Mouse (Mus musculus) lung, postnatal 36 days (tissue): ENCODE data around the gene Lexm.

Experiments
- DNase-seq: peaks from one replicate; pipeline ENCODE4 v3.0.0; 2022; ENCODE audit warnings: mixed read lengths

The Lexm gene

DNA sequence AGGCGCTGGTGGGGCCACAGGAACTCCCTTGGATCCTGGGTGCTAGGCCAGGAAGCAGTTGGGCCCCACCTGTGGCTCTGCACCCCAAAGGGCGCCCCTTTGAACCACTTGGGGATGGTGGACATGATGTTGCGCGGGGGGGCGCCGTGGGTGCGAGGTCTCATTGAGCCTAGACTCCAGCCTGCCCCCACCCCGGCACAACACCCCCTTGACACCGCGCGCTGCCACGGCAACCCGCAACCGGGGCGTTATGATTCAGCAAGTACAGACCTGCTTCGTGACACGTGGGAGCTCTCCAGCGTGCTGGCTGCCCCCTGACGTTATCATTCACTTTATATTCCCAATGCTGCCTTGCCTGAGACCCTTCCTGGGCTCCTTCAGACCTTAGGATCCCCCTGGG, at the start of gene Lexm:
Gene Lexm (minus strand): TSS at position 186 of the 400 bp plus-strand sequence.
- DNase-seq: no peak

DNA sequence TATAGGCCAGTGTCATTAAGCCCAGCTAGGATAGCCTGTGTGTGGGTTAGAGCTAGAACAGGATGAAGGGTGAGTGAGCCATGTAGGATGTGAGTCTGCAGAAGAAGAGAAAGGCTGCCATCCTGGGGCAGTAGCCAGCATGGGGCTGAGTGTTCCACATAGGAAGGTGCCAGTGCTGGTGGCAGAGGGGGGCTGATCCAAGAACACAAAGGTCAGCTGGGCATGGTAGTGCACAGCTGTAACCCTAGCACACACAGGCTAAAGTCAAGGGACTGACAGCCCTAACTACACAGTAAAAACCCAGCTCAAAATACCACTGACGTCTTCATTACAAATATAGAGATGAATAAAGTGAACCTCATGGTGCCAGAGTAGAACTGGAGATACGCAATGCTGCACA, 49.5 kb upstream of the Lexm start:
- DNase-seq: no peak

DNA sequence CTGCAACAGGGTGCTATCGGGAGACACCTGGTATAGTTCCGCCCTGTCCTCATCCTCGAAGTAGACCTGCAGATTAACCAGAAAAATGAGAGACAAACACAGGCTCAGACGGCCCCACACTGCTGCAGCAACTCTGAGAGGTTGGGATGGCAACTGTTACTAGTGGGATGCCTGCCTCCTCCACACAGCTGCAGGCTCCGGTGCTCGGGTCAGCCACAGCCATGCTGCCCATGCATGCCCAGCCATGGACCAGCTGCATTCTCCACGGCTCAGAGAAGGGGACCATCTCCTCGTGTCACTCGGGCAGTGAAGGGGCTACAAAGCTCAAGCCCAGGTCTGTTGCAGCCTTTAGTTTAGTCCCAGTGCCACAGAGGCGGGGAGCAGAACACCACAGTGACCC, 48.6 kb upstream of the Lexm start:
- no peak for DNase-seq

DNA sequence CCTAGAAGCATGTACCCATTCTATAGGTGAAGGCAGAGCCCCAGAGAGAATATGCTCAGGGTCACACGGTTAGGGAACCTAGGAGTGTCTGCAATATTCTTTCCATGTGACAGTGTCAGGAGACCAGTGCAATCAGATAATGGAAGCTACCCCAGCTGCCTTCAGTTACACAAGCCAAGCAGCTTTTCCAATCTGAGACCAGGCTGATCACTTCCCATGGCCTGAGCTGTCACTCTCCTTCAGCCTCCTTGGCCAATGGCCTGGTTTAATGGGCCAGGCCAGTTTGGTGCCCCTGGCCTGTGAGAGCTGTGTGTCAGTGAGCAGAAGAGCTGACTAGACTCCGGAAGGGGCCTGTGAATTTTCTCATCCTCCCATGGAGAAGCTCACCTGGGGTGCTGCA, 48.2 kb upstream of the Lexm start:
- no peak for DNase-seq

DNA sequence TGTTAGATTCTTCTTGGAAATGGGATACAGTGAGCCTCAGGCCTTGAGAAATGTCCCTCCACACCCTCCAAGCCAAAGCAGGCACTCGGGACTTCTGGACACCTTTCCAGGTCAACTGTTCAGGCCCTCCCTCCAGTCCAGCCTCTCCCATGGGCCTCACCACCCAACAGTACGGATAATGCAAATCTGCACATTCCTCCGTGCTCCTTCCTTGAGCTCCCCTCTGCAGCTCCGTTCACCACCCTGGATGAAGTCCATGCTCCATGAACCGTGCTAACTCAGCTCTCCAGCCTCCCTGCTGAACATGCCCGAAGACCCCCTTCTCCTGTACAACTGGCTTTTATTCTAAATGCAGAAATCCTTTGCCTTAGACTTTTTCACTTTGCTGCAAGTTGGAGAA, 47.7 kb upstream of the Lexm start:
- no peak for DNase-seq

DNA sequence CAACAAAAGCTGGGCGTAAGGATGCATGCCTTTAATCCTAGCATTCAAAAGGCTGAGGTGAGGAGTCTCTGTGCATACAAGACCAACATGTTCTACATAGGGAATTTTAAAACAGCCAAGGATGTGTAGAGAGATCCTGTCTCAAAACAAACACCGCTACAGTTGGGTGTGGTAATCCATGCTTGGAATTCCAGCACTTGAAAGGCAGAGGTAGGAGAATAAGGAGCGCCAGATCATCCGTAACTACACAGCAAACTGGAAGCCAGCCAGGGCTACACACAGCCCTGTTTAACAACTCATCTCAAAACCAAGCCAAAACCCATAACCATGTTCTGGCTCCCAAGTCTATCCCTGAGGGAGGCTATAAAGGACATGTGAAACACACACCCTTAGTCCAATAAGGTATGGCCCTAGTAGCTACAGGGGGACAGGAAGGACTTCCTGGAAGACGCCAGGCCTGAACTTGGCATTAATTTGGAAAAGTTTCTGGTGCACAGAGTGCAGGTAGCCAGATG, 47.0 kb upstream of the Lexm start:
- no peak for DNase-seq

DNA sequence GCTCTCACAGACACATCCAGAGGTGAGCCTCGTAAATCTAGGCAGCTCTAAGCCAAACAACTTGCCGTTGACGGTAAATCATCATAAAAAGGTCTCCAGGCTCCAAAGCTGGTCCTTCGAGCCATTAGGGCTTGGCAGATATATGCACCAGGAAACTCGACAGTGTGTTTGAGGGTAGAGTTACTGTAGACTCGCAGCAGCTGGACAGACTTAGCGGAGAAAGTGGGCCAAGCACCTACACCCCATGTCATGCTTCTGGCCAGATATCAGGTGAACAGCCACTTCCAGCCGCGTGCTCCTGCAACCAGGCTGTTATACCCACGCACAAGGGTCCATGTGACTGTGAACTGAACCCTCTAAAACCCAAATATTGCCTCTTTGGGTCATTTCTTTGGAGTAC, 38.6 kb upstream of the Lexm start:
- no peak for DNase-seq

DNA sequence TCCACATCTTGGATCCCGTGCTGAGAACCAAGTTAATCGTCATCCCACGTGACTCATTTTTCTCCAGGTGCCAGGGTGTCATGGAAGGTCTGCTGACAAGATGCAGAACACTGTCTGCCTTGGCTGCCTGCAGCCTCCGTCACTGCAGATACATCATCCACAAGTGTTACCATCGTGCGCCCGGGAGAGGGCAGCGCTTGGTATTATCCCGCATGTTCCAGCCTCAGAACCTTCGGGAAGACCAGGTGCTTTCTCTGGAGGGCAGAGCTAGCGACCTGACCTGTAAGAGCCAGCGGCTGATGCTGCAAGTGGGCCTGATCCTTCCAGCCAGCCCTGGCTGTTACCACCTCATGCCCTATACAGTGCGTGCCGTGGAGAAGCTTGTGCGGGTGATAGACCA, 36.0 kb upstream of the Lexm start:
- DNase-seq: no peak

DNA sequence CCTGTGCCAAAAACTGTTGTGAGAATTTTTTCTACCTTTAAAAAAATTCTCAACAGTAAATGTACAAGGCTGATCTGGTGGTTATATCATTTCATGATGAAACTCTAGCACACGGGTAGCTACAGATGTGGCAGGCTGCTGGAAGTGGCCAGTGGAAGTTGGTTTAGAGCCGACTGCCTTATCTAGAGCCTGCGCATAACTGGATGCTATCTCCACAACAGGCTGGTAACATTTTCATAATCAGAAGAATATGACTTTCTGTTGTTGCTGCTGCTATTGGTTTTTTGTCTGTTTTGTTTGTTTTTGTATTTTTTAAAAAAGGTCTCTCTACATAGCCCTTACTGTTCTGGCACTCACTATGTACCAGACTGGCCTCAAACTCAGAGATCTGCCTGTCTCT, 35.5 kb upstream of the Lexm start:
- no peak for DNase-seq

DNA sequence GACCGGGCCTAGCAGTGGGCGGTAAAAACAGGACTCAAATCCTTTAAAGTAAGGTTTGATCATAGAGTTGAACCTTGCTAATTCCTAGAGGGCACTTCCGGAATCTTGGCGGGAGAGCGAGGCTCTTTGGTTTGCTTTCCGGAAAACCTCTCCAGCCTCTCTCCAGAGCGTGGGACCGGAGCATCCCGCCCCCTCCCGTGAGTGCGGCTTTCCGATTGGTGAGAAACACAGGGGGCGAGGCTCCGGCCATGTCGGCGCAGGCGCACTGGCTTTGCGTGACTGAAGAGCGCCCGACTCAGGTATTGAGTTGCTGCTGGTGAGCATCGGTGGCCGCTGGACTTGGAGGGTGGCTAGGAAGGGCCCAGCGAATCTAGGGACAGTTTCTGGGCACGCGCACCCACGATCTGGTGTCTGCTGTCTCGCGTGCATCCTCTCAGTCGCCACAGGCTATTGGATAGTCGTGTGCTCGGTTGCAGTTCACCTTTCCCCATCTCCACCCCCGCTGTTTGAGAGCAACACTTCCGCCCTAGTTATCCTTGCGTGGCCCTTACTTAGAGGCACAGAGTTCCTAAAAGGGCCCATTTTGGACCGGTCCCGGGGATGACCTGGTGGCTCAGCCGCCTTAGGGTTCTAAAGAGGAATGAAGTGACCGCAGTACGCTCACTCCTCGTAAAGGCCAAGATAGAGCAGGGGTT, 33.9 kb upstream of the Lexm start, which contains the start of gene Pars2:
Gene Pars2 (plus strand): TSS at position 237 of the 695 bp plus-strand sequence.
- peak; percentile 97 for DNase-seq

DNA sequence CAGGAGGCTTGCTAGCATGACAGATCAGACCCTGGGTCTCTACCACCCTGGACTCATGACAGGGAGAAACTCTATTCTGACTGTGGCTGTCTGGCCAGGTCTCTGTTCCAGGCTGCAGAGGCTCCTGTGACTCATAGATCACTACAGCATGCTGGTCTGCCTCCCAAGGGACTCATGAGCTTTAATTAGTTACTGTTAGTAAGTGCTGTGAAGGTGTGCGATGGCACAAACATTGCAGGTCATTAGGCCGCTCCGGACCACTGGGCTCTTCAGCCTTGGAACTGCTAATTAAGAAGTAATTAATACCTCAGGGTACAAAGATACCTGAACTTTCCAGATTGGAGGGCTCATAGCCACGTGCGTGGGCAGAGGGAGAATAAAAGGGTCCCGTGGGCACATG, 30.1 kb upstream of the Lexm start:
- DNase-seq: no peak

DNA sequence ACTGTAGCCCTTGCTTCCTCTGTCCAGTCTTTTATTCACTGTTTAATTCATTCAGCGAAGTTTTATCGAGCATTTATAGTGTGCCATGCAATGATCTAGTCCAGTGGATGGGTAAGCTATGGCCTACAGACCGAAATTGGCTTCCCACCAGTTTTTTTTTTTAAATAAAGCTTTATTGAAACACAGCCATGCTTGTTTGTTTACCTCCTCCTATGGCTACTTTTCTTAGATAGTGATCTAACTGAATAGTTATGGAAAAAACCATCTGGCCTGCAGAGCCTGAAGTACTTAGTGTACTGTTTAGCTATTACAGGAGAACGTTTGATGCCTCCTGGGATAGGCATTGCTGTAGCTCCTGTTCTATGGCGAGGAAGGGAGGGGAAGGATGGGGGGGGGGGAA, 28.8 kb upstream of the Lexm start:
- DNase-seq: no peak

DNA sequence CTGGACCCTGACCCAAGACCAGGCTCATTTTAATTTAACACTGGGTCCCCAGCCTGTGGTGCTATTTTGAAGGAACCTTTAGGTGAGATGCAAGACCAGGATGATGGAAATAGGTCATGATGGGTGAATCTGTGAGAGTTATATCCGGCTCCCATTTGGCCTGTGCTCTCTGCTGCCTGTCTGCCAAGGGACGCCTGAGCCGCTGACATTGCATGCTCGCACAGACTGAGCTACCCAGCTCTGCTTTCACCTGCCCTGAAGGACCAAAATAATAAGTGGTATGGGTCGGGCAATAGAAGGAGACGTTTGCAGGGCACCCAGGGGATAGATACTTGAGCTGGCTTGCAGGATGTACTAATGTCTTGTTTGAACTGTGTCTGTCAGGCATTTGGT, 27.2 kb upstream of the Lexm start:
- DNase-seq: no peak

DNA sequence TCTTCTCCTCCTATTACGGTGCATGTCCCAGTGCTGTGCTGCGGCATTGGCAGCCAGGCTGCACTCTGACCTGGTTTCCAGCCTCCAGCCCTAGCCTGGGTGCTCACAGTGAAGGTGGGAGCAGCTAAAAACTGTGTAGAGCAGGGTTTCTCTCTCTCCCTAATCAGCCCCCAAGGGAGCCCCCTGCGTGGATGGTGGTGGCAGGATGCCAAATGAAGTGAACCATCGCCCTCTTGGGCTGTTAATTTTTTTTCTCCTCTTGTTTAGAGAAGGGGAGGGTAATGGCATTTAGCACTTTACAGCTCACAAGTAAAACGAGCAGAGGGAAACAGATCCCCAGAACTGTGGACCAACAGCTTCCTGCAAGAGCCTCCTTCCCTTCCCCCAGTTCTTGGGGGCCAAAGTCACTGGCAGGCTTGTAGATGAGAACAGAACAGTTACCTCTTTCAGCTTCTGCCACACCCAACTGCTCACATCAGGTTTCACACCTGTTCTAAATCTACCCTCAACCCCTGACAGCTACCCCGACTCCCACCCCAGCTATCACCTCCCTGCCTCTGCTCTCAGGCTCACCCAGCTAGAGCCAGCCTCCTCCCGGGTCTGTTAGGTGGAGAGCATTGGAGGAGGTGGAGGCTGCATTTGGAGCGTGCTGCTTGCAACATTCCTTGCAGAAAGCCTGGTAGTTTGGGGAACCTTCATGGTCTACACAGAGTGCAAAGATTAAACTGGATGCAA, 26.6 kb upstream of the Lexm start:
- no peak for DNase-seq

DNA sequence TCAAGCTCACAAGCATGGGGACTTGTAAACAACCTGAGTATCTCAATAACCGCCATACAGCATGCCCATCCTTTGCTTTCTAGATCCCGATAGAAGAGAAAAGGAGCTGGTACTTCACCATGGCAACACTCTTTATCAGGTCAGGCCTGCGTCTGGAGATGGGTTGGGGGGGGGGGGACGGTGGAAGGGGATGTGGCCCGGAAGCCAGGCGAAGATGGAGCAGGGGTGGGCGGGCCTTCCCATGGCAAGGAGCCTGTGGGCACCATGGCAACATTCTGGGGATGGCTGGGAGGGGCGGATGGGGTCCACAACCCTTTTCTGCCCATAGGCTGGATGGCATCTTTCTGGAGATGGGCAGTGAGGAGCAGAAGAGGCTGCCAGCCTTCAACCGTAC, 17.0 kb upstream of the Lexm start:
- DNase-seq: no peak

DNA sequence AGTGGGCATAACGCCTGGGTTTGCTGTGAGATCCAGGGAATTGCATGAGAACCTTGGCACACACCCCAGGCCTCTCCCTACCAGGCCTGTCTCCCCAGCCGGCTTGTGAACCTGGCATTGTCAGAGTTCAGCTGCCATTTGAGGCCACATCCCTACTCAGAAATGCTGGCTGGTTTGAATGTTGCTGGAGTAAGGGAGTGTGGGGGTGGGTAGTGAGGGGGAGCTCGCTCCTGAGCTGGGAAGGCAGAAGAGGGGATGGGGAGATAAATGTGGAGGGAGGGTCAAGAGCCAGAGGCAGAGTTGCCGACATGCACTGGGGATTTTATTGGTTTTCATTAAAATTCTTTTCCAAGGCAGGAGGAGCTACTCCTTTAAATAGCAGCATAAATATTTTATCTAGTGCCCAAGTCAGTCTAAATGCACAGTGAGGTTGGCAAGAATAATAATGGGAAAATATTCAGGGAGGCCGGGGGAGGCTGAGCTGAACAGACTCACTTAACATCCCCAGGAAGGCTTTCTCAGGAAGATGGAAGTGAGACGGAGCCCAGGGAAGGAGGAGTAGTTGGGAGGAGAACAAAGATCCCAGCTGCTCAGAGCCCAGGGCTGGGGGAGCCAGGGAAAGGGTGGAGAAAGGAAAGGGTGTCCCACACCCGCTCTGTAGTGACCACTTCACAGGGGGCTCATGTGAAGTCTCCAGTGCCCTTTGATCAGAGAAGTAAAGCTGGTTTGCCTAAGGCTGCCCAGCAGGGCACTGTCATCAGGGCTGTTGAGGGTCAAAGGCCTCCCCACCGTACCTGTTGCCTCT, 16.4 kb upstream of the Lexm start:
- DNase-seq: no peak

DNA sequence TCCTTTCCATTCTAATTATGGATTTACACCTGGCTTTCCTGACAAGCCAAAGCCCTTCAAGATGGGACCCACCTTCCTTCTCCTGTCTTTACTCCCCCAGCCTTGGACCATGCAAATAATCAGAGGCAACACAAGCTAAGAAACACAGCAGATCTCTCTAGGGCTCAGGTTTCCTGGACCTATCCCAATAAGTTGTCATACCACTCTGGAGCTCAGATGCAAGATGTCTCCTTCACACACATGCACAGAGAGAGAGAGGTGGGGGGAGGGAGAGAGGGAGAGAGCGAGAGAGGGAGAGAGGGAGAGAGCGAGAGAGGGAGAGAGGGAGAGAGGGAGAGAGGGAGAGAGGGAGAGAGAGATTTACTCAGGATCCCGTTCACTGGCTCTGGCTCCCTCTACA, 15.3 kb upstream of the Lexm start:
- DNase-seq: no peak

DNA sequence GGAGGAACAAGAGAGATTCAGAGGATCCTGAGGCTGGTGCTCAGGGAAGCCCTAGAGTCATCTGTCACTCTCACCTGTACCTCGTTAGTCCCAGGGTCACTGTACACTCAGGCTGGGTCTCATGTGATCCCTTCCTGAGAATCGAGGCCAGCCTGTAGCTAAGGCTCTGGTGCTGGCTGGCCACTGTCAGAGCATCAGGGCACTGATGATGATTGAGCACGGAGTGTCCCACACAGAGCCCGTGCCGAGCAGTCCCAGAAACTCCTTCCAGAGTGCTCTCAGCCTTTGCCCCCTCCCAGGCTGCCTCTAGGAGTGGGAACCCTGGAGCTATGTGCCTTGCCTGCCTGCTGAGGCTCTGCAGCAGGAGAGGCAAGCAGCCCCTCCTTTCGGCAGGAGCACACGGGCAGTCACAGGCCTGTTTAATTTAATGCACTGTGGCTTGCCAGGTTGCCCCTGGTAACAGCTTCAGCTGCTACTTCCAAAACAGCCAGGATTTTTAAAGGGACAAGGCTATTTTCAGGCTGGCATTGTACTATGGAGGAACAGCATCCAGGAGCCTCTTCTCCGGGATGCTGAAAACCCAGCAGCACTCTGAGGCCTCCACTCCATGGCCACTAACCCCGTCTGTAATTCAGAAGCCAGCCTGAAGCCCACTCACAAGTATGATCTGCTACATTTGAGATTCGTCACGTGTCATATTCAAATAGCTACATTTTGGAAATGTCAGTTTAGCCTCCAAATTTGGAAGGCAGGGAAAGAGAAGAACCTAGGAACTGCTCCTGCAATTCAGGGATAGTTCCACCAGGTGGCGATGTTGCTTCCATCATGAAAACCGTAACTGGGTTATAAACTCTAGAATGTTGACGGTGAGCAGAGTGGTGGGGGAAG, 13.5 kb upstream of the Lexm start:
- peak; percentile 80 for DNase-seq

DNA sequence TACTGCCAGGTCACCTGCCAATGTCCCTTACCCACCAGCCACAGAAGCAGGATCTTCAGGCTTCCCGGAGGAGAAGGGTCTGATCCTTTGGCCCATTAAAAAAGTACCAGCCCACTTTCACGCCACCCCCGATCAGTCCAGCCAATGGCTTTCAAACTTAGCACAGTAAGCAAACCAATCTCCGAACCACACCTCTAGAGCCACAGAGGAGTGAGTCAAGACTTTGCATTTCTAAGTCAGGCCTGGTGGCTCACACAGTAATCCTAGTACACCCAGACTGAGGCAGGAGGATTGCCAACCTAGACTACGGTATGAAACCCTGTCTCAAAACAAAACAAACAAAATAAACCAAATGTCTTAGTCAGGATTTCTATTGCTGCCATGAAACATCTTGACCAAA, 12.3 kb upstream of the Lexm start:
- no peak for DNase-seq

DNA sequence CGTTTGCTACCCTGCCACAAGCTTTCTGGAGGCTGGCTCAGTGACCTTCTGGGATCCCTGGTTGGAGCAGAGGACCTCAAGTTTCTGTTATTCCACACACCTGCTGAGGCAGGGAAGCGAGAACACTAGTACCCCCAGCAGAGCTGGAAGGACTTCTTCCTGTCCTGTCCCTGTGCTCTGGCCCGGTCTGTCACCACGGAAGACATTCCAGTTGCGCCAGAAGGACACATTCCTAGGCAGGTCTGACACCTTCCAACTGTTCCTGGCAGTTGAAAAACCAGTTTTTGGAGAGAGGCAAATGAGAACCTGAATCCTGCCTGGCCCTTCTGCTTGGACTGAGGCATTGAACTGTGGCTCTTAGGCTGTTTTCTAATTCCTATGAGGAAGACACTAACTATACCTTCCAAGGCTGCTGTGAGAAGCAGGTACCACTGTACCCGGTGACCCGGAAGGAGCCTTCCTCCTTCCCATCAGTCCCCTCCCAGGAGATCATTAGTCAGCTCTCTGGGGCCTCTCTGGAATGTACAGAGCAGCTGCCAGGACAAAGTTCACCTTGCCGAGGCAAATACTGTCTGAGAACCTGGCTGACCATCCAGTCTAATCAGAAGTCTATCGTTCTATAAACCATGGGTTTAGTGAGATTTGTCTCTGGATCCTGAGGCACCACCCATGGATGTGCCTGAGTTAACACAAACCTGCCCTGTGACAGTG, 11.8 kb upstream of the Lexm start:
- DNase-seq: peak; percentile 21

DNA sequence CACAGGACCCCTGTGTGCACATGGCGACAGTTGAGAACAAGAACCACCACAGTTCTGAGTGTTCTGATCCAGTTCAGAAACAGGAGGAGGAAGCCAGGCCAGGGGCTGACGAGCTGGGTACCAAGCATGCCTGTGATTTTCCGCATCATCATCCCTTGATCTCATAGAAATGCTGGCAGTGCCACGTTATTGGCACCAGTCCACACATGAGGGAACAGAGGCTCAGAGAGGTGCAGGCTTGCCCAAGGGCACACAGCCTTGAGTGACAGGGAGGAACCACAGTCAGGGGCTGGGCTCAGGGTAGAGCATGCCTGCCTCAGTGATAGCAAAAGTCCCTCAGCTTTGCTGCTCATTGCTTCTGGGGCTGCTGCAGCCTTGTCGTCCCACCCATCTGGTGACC, 10.8 kb upstream of the Lexm start:
- DNase-seq: no peak

DNA sequence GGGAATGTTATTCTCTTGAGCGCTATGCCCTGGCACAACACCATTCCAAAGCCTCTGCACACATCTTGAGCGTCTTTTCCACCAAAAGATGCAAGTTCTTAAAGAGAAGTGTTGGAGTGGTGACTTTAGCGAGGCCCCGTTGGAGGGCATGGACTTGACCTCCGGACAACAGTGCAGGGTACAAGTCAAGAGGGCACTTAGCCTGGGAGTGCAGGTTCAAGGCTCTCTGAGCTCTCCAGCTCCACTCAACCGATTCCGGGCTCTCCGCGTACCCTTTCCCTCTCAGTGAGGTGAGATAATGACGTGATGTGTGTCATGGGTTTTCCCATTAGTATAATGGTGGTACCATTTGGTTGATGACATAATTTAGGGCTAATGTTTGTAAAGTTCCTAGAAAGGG, 7.2 kb upstream of the Lexm start:
- peak; percentile 48 for DNase-seq
